Mouse (Mus musculus) lung, postnatal 0 days (tissue): ENCODE measurements around the gene Lrch3.

ENCODE experiments used
- CTCF ChIP-seq: IDR thresholded peaks from 2 replicates; pipeline ENCODE4 v1.5.1; 2016; ENCODE audit warnings: antibody characterized with exemption, mild to moderate bottlenecking
- EP300 ChIP-seq: IDR thresholded peaks from 2 replicates; pipeline ENCODE4 v1.6.1; 2016; ENCODE audit warnings: antibody characterized with exemption, mild to moderate bottlenecking, control low read depth

DNA sequence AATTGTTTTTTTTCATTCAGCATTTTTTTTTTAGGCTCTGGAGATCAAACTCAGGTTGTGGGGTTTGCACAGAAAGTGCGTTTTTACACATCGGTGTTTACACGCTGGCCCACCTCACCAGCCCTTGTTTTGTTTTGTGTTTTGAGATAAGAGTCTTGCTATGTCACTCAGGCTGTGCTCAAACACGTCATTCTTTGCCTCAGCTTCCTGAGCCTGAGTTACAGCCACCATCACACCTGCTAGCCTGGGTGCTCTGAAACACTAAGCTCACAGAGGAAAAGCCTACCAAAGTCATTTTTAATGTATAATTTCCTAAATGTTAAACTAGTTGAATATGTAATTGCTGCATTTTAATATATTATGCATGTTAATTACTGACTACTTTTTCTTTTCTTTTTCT is 67.5 kb downstream of the Lrch3 start:
- no peak for TF ChIP-seq CTCF
- no peak for TF ChIP-seq EP300
